Mouse (Mus musculus) c-Kit-positive CD71-positive TER-119-negative erythroid progenitor cells, embryonic 14.5 days (primary cell): Measurements from ENCODE around the gene Cdk2ap2.

Experiments used
- DNase-seq: peaks from one replicate; pipeline ENCODE4 v3.0.0-alpha.2; 2013; ENCODE audit warnings: low read depth

Cdk2ap2 gene

DNA sequence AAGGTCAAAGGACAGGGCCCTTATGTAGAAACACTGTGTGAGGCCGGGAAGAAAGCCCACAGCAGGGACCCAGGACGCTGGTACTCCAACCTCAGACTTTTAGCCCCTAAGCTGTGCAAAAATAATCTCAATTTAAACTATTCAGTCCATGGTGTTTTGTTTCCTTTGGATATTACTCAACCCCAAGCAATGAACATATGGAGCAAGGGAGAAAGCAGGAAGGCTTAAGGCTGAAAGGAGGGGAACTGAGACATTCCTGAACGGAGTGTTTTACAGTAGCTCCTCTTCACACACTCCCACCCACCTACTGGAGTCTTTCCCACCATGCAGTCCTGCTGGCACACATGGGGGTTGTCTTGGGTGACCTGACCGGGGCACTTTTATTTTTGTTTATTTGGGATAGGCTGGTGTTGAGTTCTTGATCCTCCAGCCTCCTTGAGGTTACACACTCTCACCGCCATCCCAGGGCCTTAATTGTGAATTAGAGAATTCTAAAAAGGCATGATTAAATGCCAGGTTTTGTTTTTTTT is 2.1 kb upstream of the Cdk2ap2 start:
- no peak for DNase-seq

GRCm38 (mm10) chr19:4095802-4096201 is 1.2 kb upstream of the Cdk2ap2 start:
- no peak for DNase-seq

DNA sequence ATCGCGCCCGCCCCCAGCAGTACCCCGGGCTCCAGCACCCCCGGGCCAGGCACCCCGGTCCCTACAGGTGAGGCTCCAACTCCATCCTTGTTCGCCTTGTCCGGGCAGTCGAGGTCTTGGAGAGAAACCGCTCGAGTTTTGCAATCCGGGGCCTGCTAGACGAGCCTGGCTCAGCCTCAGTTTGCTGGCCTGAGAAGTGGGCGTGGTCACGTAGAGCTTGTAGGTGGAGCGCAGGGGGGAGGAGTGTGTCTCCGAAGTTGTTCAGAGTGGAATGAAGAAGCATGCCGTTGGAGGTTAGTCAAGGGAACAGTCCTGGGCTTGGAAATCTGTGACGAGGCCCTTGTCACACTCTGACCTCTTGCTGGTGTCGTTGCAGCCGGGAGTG is 451 bp downstream of the Cdk2ap2 start:
- DNase-seq: peak; percentile 78

DNA sequence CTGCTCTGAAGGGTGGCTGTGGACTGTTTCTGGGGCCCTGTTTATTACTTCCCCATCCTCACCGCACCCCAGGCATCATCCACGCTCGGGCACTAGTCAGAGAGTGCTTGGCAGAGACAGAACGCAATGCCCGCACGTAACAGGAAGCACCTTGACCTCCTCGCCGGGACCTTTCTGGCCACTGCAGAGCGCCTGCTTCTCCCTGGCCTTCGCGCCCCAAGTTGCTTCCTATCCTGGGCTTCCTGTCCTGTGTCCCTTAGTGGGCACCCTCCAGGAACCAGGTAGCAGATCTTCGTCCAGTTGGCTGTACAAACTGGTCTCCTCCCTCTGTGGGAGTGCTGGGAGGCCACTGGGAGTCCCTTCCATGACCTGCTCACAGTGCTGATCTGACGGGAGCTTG is 1.4 kb downstream of the Cdk2ap2 start:
- DNase-seq: no peak

GRCm38 (mm10) chr19:4099056-4099455 is 2.1 kb downstream of the Cdk2ap2 start:
- peak; percentile 92 for DNase-seq

GRCm38 (mm10) chr19:4099837-4100717 is 3.1 kb downstream of the Cdk2ap2 start, which contains the start of gene Pitpnm1:
TSS of gene Pitpnm1 (plus strand) at chr19:4099998.
- DNase-seq: no peak

DNA sequence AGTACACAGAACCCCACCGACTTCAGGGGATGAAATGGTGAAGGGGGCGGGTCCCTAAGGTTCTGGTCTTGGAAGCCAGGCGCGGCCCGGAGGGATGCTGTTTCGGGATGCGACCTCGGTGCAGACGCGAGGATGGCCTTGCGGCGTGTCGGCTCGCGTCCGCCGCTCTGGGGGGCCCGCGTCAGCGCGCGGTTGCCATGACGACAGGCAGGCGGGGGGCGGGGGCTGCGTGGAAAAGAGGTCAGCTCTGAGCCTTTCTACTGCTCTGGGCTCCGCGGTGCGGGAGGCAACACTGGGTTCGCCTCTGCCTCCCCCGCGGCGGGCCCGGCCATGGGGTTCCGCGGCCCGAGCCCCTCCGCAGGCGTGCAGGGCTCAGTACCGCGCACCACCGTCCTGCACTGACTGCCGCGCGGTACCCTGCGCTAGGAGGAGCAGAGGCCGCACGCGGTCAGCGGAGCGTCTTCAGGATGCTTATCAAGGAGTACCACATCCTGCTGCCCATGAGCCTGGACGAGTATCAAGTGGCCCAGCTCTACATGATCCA is 3.8 kb downstream of the Cdk2ap2 start:
- no peak for DNase-seq

GRCm38 (mm10) chr19:4101466-4101865 is 4.5 kb downstream of the Cdk2ap2 start:
- DNase-seq: no peak

DNA sequence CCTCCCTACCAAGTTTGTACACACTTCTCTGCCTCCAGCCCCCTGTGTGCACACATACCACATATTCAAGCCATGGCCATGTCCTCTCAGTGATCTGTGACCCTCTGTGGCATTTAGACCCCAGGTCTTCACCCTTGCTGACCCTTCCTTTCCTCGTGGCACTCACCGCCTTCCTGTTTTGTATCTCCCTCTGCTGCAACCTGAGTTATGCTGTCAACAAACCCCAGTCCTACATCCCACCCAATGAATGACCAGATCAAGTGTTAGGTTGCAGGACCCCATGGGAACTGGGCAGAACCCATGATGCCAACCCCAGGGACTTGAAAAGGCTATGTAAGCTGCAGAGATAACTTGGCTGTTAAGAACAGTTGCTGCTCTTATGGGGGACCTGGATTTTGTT is 5.1 kb downstream of the Cdk2ap2 start:
- DNase-seq: no peak

- DNase-seq: no peak
Observed at GRCm38 (mm10) chr19:4102626-4103025, 5.6 kb downstream of the Cdk2ap2 start.

GRCm38 (mm10) chr19:4103294-4103693 is 6.3 kb downstream of the Cdk2ap2 start:
- no peak for DNase-seq

DNA sequence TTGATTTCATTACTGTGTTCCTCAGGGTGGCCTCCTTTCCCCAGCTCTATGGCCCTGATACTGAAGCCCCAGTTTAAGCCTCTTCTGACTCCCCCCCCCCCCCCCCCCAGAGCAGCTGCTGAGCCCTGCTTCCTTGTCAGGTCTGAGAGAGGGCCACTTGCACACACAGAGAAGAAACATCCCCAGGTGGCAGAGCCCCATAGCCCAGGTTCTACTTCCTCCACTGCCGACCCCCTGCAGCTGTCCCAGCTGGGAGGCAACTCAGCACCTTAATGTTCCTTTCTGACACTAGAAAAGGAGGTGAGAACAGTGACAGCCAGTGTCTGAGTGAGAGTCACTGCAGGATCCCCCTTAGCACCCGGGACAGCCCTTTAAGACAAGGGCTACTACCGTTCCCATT is 6.8 kb downstream of the Cdk2ap2 start:
- no peak for DNase-seq

GRCm38 (mm10) chr19:4104675-4105194 is 7.8 kb downstream of the Cdk2ap2 start:
- DNase-seq: no peak

DNA sequence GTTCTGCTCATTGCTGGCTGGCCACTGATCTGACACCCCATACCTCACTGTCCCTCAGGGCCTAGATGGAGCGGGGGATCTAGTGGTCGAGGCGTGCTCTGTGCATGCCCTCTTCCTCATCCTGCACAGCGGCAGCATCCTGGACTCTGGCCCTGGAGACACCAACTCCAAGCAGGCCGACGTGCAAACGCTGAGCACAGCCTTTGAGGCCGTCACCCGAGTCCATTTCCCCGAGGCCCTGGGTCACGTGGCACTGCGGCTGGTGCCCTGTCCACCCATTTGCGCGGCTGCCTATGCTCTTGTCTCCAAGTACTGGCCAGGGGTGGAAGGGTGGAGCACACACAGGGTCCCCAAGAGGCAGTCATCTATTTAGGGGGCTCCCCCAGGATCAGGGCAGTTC is 9.7 kb downstream of the Cdk2ap2 start:
- DNase-seq: no peak

DNA sequence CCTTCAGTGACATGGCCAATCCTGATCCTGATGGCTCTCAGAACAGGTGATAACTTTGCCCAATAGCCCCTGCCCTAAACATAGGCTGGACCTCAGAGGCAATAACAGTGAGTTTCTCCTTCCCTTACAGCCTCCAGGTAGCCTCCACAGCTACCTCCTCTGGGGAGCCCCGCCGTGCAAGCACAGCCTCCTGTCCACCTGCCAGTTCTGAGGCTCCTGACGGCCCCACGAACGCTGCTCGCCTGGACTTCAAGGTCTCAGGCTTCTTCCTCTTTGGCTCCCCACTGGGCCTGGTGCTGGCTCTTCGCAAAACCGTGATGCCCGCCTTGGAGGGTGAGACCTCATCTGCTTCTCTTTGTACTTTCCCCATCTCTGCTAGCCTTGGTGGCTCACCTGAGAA is 11.6 kb downstream of the Cdk2ap2 start:
- no peak for DNase-seq

- no peak for DNase-seq
Observed at GRCm38 (mm10) chr19:4112063-4112960, 15.3 kb downstream of the Cdk2ap2 start.

- DNase-seq: no peak
Observed at GRCm38 (mm10) chr19:4113186-4113805, 16.3 kb downstream of the Cdk2ap2 start.

- no peak for DNase-seq
Observed at GRCm38 (mm10) chr19:4113806-4114230, 16.8 kb downstream of the Cdk2ap2 start.

GRCm38 (mm10) chr19:4114551-4114950 is 17.6 kb downstream of the Cdk2ap2 start:
- no peak for DNase-seq

- DNase-seq: no peak
Observed at GRCm38 (mm10) chr19:4115144-4115543, 18.2 kb downstream of the Cdk2ap2 start.

DNA sequence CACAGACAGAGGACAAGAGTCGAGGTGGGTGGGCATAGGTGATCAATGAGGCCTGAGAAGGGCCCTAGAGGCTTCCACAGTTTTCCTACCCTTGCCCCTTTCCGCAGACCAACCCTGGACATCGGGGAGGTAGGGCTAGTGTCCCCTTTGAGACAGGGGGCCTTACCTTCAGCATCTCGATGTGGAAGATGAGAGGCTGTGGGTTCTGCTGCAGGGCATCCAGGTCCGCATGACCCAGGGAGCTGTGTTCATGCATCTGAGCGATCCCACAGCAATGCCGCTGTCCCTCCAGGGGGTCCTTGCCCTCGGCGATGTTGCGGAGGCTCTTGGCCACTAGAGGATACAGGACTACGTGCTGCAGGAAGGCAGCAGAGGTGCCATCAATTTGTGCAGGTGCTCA is 18.8 kb downstream of the Cdk2ap2 start:
- no peak for DNase-seq

DNA sequence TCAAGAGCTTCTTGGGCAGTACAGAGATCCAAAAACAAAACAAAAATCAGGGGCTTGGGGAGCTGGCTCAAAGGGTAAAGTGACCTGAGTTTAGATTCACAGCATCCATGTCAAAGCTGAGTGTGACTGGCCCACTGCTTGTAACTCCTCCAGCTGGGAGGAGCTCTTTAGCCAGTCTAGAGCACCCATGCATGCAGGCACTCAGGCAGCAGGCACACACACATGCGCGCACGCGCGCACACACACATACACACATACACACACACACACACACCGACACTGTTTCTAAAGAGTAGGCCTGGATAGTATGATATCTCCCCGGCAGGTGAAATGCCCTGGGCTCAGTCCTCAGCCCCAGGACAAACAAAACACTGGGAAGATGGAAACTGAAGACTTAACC is 20.0 kb downstream of the Cdk2ap2 start:
- DNase-seq: no peak
